Mouse (Mus musculus) limb, embryonic 13.5 days (tissue): Measurements from ENCODE around the gene S1pr2. TPM values are rescaled to one million over a fixed set of nuclear protein-coding genes. Genes with fewer than 3 reads are reported as not detected.
"Not testable (repeated sequence)": the region's sequence is repeated elsewhere in the genome, so short reads cannot be mapped to it uniquely, and the experiment has no call there.

Experiments used
- ATAC-seq: fragments of 200-750 bp; cut with Nextera tagmentation; 2 replicates; pipeline ENCODE4 v1.8.0; 2017; ENCODE audit warnings: low read depth, moderate number of reproducible peaks, moderate TSS enrichment; ENCODE audit not compliant: low FRiP score
- H3K27ac ChIP-seq: fragments of 300-500 bp; sonication (generic); 2 replicates; pipeline ENCODE4 v1.5.1; 2015; ENCODE audit warnings: inconsistent platforms, mild to moderate bottlenecking, moderate library complexity
- H3K27me3 ChIP-seq: fragments of 300-500 bp; sonication (generic); 2 replicates; pipeline ENCODE4 v1.6.1; 2015; ENCODE audit warnings: mild to moderate bottlenecking, inconsistent platforms
- H3K36me3 ChIP-seq: fragments of 300-500 bp; sonication (generic); 2 replicates; pipeline ENCODE4 v1.6.1; 2015; ENCODE audit warnings: inconsistent platforms, mild to moderate bottlenecking, moderate library complexity
- H3K4me1 ChIP-seq: fragments of 300-500 bp; sonication (generic); 2 replicates; pipeline ENCODE4 v1.6.1; 2015; ENCODE audit warnings: inconsistent platforms
- H3K4me2 ChIP-seq: fragments of 300-500 bp; sonication (generic); replicated peaks from 2 replicates; pipeline ENCODE4 v1.6.1; 2015; ENCODE audit warnings: inconsistent platforms, mild to moderate bottlenecking, moderate library complexity
- H3K4me3 ChIP-seq: fragments of 300-500 bp; sonication (generic); 2 replicates; pipeline ENCODE4 v1.5.1; 2015; ENCODE audit warnings: moderate library complexity, mild to moderate bottlenecking, inconsistent platforms
- H3K9ac ChIP-seq: fragments of 300-500 bp; sonication (generic); 2 replicates; pipeline ENCODE4 v1.6.1; 2015; ENCODE audit warnings: mild to moderate bottlenecking, inconsistent platforms
- H3K9me3 ChIP-seq: fragments of 300-500 bp; sonication (generic); 2 replicates; pipeline ENCODE4 v1.6.1; 2016; ENCODE audit warnings: inconsistent platforms
- WGBS: fragments of 180-500 bp; shearing (Covaris S2); methylation state at CpG from one replicate; pipeline ENCODE4 v1.1.7; 2015; 5-methylcytosine and 5-hydroxymethylcytosine counted together
- polyA plus RNA-seq: library from polyadenylated mRNA; unstranded; fragments of >200 nt; fragmentation: Nextera tagmentation; extraction: Ambion mirVana; gene quantifications from 2 replicates; pipeline ENCODE4 v1.2.1, GENCODE M21; 2015

The S1pr2 gene
- polyA plus RNA-seq, 1 experiment from 2014 or later = 66.9 TPM

DNA sequence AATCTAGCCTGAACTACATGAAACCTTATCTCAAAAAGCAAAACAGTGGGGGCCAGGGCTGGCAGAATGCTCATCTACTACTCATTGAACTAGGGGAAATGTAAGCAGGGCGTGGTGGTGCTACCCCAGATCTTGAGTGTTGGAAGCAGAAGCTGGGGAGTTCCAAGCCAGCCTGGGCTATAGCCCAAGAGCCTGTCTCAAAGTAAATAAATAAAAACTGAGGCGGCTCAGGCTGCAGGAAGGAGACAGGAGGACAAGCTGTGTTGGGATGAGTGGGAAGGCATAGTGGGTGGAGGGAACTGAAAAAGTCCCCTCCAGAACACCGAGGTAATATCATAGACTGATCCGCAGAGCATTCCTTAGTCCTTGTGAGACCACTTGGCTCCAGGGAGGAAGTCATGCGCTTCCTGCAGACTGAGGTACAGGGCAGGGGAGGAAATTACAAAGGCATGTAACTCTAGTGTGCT lies 35.3 kb upstream of the S1pr2 start:
- H3K4me1 ChIP-seq = peaks cover 14% of the 10 kb centered on the region
- no peak for ATAC-seq
- H3K9ac ChIP-seq = no peak overlapping the region; the same call in 1 of the 2 replicates
- no peak overlapping the region for H3K27ac ChIP-seq
- H3K4me2 ChIP-seq = no peak overlapping the region
- H3K9me3 ChIP-seq = no peaks in the 10 kb centered on the region
- H3K4me3 ChIP-seq = no peak overlapping the region
- 51% methylated on average over 5 of the region's 5 CpGs for WGBS
- peaks cover 43% of the 10 kb centered on the region for H3K27me3 ChIP-seq
- peaks cover 27% of the 10 kb centered on the region for H3K36me3 ChIP-seq

- H3K27ac ChIP-seq, H3K9me3 ChIP-seq, H3K9ac ChIP-seq, ATAC-seq, H3K4me3 ChIP-seq, H3K4me2 ChIP-seq: not testable (repeated sequence)
- H3K36me3 ChIP-seq = peaks cover 35% of the 10 kb centered on the region
- peaks cover 14% of the 10 kb centered on the region for H3K4me1 ChIP-seq
- peaks cover 34% of the 10 kb centered on the region for H3K27me3 ChIP-seq
- WGBS = 69% methylated on average over 9 of the region's 9 CpGs
Observed at GRCm38 (mm10) chr9:21010939-21011541, 34.5 kb upstream of the S1pr2 start.

DNA sequence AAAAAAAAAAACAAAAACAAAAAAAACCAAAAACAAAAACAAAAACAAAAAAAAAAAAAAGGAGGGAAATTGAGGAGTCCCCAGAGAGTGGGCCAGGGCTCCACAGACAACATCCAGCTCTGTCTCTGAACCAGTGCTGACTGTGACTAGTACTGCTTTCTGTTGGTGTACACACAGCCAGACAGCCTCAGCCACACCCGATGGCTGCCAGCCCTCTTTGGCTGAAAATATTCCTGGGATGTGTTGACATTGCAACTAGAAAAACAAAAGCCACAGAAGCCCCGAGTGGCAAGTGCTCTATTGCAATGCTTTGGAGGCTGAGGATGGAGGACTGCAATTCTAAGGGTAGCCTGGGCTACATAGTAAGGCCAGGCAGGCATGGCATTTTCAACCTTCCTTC lies 33.8 kb upstream of the S1pr2 start:
- Histone ChIP-seq H3K27ac (no peak overlapping the region), H3K27me3 (peaks cover 28% of the 10 kb centered on the region), H3K9me3 (no peaks in the 10 kb centered on the region), H3K4me1 (peaks cover 7% of the 10 kb centered on the region), H3K9ac (no peak overlapping the region), H3K4me2 (no peak overlapping the region), H3K36me3 (peaks cover 42% of the 10 kb centered on the region), H3K4me3 (no peak overlapping the region)
- ATAC-seq = no peak
- WGBS = 74% methylated on average over 2 of the region's 2 CpGs

- Histone ChIP-seq H3K9ac (no peak overlapping the region), H3K4me3 (no peak overlapping the region), H3K4me2 (no peak overlapping the region), H3K27ac (no peak overlapping the region), H3K27me3 (peaks cover 10% of the 10 kb centered on the region), H3K36me3 (peaks cover 52% of the 10 kb centered on the region), H3K9me3 (no peaks in the 10 kb centered on the region), H3K4me1 (peaks cover 6% of the 10 kb centered on the region; the same call in 1 of the 2 replicates)
- ATAC-seq = no peak
- WGBS = 82% methylated on average over 7 of the region's 7 CpGs
Observed at GRCm38 (mm10) chr9:21008007-21008406, 31.4 kb upstream of the S1pr2 start.

- 93% methylated on average over 10 of the region's 10 CpGs for WGBS
- no peaks in the 10 kb centered on the region for H3K9me3 ChIP-seq
- no peak for ATAC-seq
- no peak overlapping the region for H3K4me3 ChIP-seq
- peaks cover 52% of the 10 kb centered on the region for H3K36me3 ChIP-seq
- peaks cover 4% of the 10 kb centered on the region for H3K27me3 ChIP-seq
- peaks cover 6% of the 10 kb centered on the region for H3K4me1 ChIP-seq
- no peak overlapping the region for H3K27ac ChIP-seq
- H3K9ac ChIP-seq = no peak overlapping the region
- no peak overlapping the region for H3K4me2 ChIP-seq
Observed at GRCm38 (mm10) chr9:21007313-21007952, 30.9 kb upstream of the S1pr2 start.

DNA sequence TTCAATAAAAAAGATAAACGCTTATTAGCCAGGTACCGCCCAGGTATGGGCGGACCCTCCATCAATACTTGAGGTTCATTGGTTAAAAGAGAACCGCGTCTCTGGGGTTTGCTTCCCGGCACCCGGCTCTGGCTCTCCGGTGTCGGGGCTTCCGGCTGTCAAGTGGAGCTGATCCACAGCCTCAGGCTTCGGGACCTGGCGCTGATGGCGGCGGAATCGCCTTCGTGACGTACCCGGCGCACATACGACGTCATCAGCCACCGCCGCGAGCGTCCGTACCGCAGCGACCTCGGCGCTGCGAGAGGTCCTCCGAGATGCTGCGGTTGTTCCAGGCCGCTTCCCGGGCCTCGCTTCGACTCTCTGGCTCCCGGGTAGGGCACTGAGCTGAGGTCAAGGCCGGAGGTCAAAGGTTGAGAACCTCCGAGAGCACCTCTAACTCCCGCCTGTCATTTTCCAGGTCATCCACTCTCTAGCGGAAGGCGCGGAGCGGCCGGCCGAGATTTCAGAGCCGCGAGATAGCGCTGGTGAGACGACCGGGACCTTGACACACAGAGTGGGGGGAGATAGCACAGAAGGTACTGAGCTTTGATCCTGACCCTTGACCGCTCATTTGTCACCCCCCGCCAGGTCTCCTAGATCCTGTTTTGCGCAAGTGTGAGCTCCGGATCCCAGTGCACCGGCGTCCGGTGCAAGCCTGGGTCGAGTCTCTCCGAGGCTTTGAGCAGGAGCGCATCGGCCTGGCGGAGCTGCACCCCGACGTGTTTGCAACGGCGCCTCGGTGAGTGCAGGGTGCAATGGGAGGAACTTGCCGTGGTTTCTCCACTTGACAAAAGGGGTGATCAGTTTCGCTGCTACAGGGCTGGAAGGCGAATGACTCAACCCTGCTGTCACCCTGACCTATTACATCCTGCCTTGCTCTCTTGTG lies 26.3 kb upstream of the S1pr2 start, which contains the start of gene Mrpl4:
Gene Mrpl4 (plus strand): TSS at position 112 of the 925 bp plus-strand sequence.
- ATAC-seq = peak; percentile 77
- no peaks in the 10 kb centered on the region for H3K9me3 ChIP-seq
- peaks cover 9% of the 10 kb centered on the region for H3K4me1 ChIP-seq
- peak within 1 kb of the TSS; percentile 76 for H3K27ac ChIP-seq
- peak within 1 kb of the TSS; percentile 90 for H3K4me2 ChIP-seq
- H3K27me3 ChIP-seq = no peaks in the 10 kb centered on the region
- H3K9ac ChIP-seq = peak within 1 kb of the TSS; percentile 84
- under 1% methylated on average over 72 of the region's 72 CpGs for WGBS
- peak within 1 kb of the TSS; percentile 79 for H3K4me3 ChIP-seq
- H3K36me3 ChIP-seq = peaks cover 35% of the 10 kb centered on the region

GRCm38 (mm10) chr9:21002270-21002626 lies 25.7 kb upstream of the S1pr2 start:
- Histone ChIP-seq H3K27me3 (no peaks in the 10 kb centered on the region), H3K9ac (peak overlapping the region; percentile 84), H3K36me3 (peaks cover 28% of the 10 kb centered on the region), H3K9me3 (no peaks in the 10 kb centered on the region), H3K27ac (peak overlapping the region; percentile 76; the same call in 1 of the 2 replicates), H3K4me1 (peaks cover 9% of the 10 kb centered on the region), H3K4me2 (peak overlapping the region; percentile 90), H3K4me3 (peak overlapping the region; percentile 79)
- no peak for ATAC-seq
- WGBS = 10% methylated on average over 7 of the region's 7 CpGs

GRCm38 (mm10) chr9:21001651-21002200 lies 25.1 kb upstream of the S1pr2 start:
- Histone ChIP-seq H3K4me2 (peak overlapping the region; percentile 90), H3K27ac (no peak overlapping the region), H3K9ac (no peak overlapping the region), H3K27me3 (no peaks in the 10 kb centered on the region), H3K36me3 (peaks cover 23% of the 10 kb centered on the region), H3K9me3 (no peaks in the 10 kb centered on the region), H3K4me1 (peaks cover 9% of the 10 kb centered on the region), H3K4me3 (no peak overlapping the region)
- 71% methylated on average over 6 of the region's 6 CpGs for WGBS
- ATAC-seq = no peak

GRCm38 (mm10) chr9:21000811-21001210 lies 24.2 kb upstream of the S1pr2 start:
- Histone ChIP-seq H3K4me3 (no peak overlapping the region), H3K27me3 (no peaks in the 10 kb centered on the region), H3K9me3 (no peaks in the 10 kb centered on the region), H3K36me3 (peaks cover 15% of the 10 kb centered on the region), H3K4me2 (no peak overlapping the region), H3K4me1 (peaks cover 9% of the 10 kb centered on the region), H3K27ac (no peak overlapping the region), H3K9ac (no peak overlapping the region)
- no peak for ATAC-seq

GRCm38 (mm10) chr9:20998337-20998736 lies 21.8 kb upstream of the S1pr2 start:
- ATAC-seq = not testable (repeated sequence)

DNA sequence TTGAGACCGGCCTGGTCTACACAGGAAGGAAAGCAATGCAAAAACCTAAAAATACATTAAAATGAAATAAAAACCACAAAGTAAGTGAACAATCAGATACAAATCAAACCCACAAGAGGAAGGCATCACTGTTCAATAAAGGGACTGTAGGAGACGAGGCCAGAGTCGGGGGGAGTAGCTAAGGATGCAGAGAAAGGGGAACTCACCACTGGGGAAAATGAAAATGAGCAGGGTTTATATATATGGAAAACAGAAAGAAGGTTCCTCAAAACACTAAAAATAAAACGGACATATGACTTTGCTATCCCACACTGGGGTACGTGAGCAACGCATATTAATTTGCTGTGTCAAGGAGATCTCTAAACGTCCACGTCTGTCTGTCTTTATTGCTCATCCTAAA lies 20.5 kb upstream of the S1pr2 start:
- H3K9ac ChIP-seq = no peak overlapping the region
- no peak overlapping the region for H3K27ac ChIP-seq
- H3K4me3 ChIP-seq = no peak overlapping the region
- no peaks in the 10 kb centered on the region for H3K27me3 ChIP-seq
- H3K4me2 ChIP-seq = no peak overlapping the region
- WGBS = 87% methylated on average over 8 of the region's 8 CpGs
- H3K36me3 ChIP-seq = no peaks in the 10 kb centered on the region
- no peak for ATAC-seq
- no peaks in the 10 kb centered on the region for H3K9me3 ChIP-seq
- peaks cover 12% of the 10 kb centered on the region for H3K4me1 ChIP-seq

More at GRCm38 (mm10) chr9:20998337-20998736, 21.8 kb upstream of the S1pr2 start:
- H3K36me3 ChIP-seq, H3K4me2 ChIP-seq, H3K9ac ChIP-seq, H3K27ac ChIP-seq, H3K27me3 ChIP-seq, H3K4me1 ChIP-seq, H3K9me3 ChIP-seq, H3K4me3 ChIP-seq: not testable (repeated sequence)
- 67% methylated on average over 1 of the region's 1 CpGs for WGBS

DNA sequence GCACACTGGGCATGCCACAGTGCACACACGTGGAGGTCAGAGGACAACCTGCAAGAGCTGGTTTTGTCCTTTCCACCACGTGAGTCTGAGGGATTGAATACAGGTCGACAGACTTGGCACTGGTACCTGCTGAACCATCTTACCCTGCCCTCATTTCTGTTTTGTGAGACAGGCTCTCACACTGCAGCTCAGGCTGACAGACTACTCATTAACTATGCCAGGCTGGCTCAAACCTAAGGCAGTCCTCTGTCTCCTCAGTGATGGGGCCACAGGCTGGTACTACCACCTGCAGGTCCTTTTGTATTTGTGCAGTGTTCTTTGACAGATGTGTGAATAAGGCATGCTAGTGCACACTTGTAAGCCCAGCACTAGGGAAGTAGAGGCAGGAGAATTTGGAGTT lies 18.5 kb upstream of the S1pr2 start:
- Histone ChIP-seq H3K4me3 (no peak overlapping the region), H3K27ac (no peak overlapping the region), H3K36me3 (no peaks in the 10 kb centered on the region), H3K27me3 (no peaks in the 10 kb centered on the region), H3K4me1 (peaks cover 24% of the 10 kb centered on the region), H3K9me3 (no peaks in the 10 kb centered on the region), H3K9ac (no peak overlapping the region), H3K4me2 (no peak overlapping the region)
- no peak for ATAC-seq
- WGBS = 77% methylated on average over 3 of the region's 3 CpGs
